Mouse (Mus musculus): ENCODE data around the gene Tagln3. TPM values are rescaled to one million over a fixed set of nuclear protein-coding genes. Genes with fewer than 3 reads are reported as not detected.

Gene Tagln3
- polyA plus RNA-seq, 1 experiment from 2014 or later, result 0.26 TPM

DNA sequence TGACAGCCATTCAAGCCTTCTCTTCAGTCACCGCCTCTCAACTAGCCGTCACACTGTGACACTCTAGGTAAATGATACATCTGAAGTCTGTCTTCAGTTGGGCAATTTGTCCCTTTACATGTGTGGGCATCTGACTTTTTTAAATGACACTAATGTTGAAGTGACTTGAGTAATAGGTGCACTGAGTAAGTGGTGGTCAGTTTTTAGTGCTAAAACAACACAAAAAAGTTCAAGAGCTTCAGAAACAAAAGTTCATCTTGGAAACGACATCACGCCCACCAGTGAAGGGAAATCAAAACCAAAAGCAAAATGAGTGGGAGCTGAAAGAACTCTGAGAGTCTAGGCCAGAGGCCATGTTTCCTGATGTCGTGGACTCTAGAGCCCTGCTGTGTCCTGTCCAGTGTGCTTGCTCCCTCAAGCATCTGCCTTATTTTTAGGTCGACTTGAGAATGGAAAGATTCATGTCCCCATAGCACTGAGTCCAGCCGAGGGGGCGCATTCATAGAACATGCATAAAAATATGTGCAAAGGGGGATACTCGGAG, 34.4 kb upstream of the Tagln3 start:
- Histone ChIP-seq H3K9ac (ENCODE audit: low read depth, low read length) (no peak overlapping the region), H3K4me1 (ENCODE audit: control insufficient read depth, low read depth, low read length) (no peaks in the 10 kb centered on the region), H3K27me3 (ENCODE audit: control insufficient read depth, insufficient read depth, low read depth, low read length) (no peaks in the 10 kb centered on the region), H3K36me3 (ENCODE audit: control insufficient read depth, insufficient read depth) (no peaks in the 10 kb centered on the region), H3K9me3 (replicated peaks; ENCODE audit: control insufficient read depth, low read length) (no peaks in the 10 kb centered on the region), H3K27ac (ENCODE audit: low read length) (no peak overlapping the region), H3K4me3 (ENCODE audit: low read depth, low read length) (no peak overlapping the region), H3K4me2 (ENCODE audit: low read depth, low read length) (no peak overlapping the region)
- WGBS (ENCODE audit: insufficient replicate concordance), result 62% methylated on average over 9 of the region's 9 CpGs
- ATAC-seq (ENCODE audit: low read depth), result no peak

DNA sequence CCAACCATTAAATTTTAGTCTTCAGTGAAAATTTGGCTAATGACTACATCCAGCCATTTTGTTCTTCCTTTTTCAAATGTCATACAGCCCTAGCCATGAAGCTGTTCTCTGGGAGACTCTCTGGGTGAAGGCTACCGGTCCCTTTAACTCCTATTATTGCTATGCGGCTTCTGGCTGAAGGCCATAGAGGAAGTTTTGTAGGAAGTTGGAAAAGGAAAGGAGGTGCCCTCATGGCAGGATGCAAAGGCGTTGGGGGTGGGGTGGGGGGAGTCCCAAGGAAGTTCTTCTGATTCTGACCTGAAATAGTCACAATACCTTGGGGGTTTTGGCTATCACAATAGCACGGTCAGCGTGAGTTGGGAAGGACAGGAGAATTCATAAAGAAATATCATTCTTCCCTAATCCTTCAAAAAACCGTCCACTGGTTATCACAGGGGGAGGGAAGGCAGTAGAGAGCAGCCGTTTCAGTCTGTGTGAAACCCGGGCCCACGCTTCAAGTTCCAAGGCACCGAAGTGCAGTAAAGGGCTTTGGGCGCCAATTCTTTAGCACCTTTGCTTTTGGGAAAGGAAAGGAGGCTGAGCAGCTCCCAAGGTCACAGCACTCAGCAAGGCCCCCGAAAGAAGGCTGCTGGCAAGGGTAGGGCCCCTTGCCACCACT, 33.1 kb upstream of the Tagln3 start:
- ATAC-seq (ENCODE audit: low read depth), result peak; percentile 51
- no peaks in the 10 kb centered on the region for H3K27me3 ChIP-seq (ENCODE audit: control insufficient read depth, insufficient read depth, low read depth, low read length)
- H3K4me3 ChIP-seq (ENCODE audit: low read depth, low read length), result no peak overlapping the region
- 0 out of 2 replicates have a peak overlapping the region, but pooled peaks have one; percentile 29 for H3K27ac ChIP-seq (ENCODE audit: low read length)
- H3K4me1 ChIP-seq (ENCODE audit: control insufficient read depth, low read depth, low read length), result no peaks in the 10 kb centered on the region
- no peaks in the 10 kb centered on the region for H3K36me3 ChIP-seq (ENCODE audit: control insufficient read depth, insufficient read depth)
- H3K9ac ChIP-seq (ENCODE audit: low read depth, low read length), result no peak overlapping the region
- H3K4me2 ChIP-seq (ENCODE audit: low read depth, low read length), result no peak overlapping the region
- no peaks in the 10 kb centered on the region for H3K9me3 ChIP-seq (replicated peaks; ENCODE audit: control insufficient read depth, low read length)
- whole genome bisulfite sequencing (ENCODE audit: insufficient replicate concordance), result 47% methylated on average over 12 of the region's 12 CpGs

DNA sequence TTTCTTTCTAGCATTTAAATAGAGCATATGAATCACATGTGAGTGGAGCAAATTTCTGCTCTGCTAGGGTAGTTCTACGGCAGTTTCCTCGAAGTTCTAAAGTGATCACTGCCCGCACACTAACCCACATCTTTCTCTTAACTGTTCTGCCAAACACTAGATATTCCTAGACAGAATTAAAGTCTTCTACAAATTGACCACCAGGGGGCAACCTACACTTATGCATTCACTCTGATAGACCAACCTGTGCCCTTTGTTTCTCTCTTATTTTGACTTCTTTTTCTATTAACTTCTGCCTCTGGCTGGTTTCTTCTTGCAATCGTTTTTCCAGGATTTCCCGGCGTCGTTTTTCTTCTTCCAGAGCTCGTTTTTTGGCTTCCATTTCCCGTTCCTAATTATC, 32.4 kb upstream of the Tagln3 start:
- Histone ChIP-seq H3K4me3 (ENCODE audit: low read depth, low read length) (no peak overlapping the region), H3K27me3 (ENCODE audit: control insufficient read depth, insufficient read depth, low read depth, low read length) (no peaks in the 10 kb centered on the region), H3K9me3 (replicated peaks; ENCODE audit: control insufficient read depth, low read length) (no peaks in the 10 kb centered on the region), H3K36me3 (ENCODE audit: control insufficient read depth, insufficient read depth) (no peaks in the 10 kb centered on the region), H3K9ac (ENCODE audit: low read depth, low read length) (no peak overlapping the region), H3K4me1 (ENCODE audit: control insufficient read depth, low read depth, low read length) (no peaks in the 10 kb centered on the region), H3K27ac (ENCODE audit: low read length) (no peak overlapping the region), H3K4me2 (ENCODE audit: low read depth, low read length) (no peak overlapping the region)
- WGBS (ENCODE audit: insufficient replicate concordance), result 14% methylated on average over 9 of the region's 9 CpGs
- no peak for ATAC-seq (ENCODE audit: low read depth)

DNA sequence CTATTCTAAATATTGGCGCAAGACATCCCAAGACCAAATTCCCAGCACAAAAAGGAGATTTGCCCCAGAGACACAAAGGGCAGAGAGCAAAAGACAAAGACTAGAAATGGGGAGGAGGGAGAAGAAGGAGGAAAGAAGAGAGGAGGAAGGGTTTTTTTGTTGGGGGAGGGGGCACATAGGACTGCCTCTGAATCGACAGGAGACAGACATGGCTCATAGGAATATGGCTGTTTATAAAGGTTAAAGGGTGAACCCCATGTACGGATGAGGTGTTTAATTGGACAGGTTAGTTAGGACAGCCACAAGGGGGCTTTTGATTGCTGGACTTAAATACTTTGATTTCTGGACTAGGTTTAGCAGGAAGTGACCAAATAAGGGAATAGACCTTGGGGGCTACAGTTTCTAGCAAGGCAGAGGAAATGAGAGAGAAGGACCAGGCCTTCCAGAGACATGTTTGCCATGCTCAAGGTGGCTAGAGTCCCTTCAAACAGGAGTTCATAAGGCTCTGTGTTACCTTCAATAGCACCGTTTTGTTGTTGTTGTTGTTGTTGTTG, 19.3 kb upstream of the Tagln3 start:
- H3K27ac ChIP-seq (ENCODE audit: low read length), result no peak overlapping the region
- H3K4me3 ChIP-seq (ENCODE audit: low read depth, low read length), result no peak overlapping the region
- H3K9ac ChIP-seq (ENCODE audit: low read depth, low read length), result no peak overlapping the region
- H3K9me3 ChIP-seq (replicated peaks; ENCODE audit: control insufficient read depth, low read length), result no peaks in the 10 kb centered on the region
- WGBS (ENCODE audit: insufficient replicate concordance), result 74% methylated on average over 4 of the region's 4 CpGs
- H3K4me1 ChIP-seq (ENCODE audit: control insufficient read depth, low read depth, low read length), result peaks cover 9% of the 10 kb centered on the region
- H3K36me3 ChIP-seq (ENCODE audit: control insufficient read depth, insufficient read depth), result no peaks in the 10 kb centered on the region
- ATAC-seq (ENCODE audit: low read depth), result no peak
- H3K27me3 ChIP-seq (ENCODE audit: control insufficient read depth, insufficient read depth, low read depth, low read length), result no peaks in the 10 kb centered on the region
- no peak overlapping the region for H3K4me2 ChIP-seq (ENCODE audit: low read depth, low read length)

DNA sequence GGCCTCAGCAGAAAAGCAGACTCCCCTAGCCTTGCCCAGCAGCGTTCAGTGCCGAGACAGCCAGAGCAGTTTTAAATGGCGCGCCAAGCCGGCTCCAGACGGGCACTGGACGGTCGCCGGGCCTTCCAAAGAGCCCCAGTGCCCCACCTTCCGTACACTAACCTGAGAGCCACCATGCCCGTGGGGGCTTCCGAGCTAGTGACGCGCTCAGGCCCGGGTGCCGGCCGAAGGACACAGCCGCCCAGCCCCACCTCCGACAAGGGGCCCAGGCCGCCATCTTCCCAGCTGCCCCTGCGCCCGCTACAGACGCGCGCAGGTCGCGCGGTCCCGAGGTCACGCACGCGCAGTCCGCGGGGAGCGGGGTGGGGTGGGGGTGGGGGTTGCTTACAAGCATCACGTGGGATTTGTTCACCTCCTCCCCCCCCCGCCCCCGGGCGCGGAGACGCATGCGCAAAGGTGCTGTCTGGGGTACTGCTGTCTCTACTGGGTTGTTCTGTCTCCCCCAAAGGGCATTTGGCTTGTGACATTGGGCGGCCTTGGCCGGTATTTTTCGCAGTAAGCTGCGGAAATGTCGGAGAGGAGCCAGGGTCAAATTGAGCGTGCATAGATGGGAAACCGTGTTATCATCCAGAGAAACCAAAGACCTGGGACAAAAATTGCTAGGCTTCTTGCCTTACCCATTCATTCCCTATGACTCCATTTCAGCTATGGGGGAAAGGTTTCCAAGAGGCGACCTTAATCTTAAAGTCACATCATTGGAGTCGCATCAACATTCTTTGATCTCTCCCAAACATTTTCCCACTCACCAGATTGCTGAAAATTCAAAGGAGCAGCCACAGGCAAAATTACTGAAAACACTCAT, 18.4 kb upstream of the Tagln3 start, which contains the start of gene Abhd10:
Gene Abhd10, minus strand, starts transcription at position 341 of the 862 bp plus-strand sequence.
- Histone ChIP-seq H3K27ac (ENCODE audit: low read length) (peak within 1 kb of the TSS; percentile 81), H3K36me3 (ENCODE audit: control insufficient read depth, insufficient read depth) (no peaks in the 10 kb centered on the region), H3K4me3 (ENCODE audit: low read depth, low read length) (peak within 1 kb of the TSS; percentile 78), H3K9ac (ENCODE audit: low read depth, low read length) (peak within 1 kb of the TSS; percentile 92), H3K27me3 (ENCODE audit: control insufficient read depth, insufficient read depth, low read depth, low read length) (no peaks in the 10 kb centered on the region), H3K4me1 (ENCODE audit: control insufficient read depth, low read depth, low read length) (peaks cover 9% of the 10 kb centered on the region), H3K9me3 (replicated peaks; ENCODE audit: control insufficient read depth, low read length) (no peaks in the 10 kb centered on the region), H3K4me2 (ENCODE audit: low read depth, low read length) (peak within 1 kb of the TSS; percentile 74)
- WGBS (ENCODE audit: insufficient replicate concordance), result 1% methylated on average over 42 of the region's 51 CpGs
- ATAC-seq (ENCODE audit: low read depth), result peak; percentile 100

DNA sequence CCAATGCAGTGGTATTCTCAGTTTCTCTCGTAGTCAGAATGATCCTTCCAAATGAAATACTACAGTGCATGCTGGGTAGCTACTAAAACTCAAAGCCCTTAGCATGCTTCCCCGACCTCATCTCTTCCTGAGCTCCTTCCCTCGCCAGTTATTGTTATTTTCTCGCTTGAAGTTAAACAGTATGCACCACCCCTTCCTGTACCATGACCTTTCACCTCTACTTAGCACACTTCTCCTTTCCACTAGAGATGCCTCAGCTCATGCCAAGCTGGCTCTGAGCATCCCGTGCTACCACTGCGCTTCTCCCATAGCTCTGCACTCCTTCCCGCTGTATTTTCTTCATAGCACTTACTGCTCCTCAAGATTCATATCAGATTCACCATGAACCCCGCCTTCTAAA, 13.5 kb upstream of the Tagln3 start:
- 73% methylated on average over 8 of the region's 8 CpGs for WGBS (ENCODE audit: insufficient replicate concordance)
- Histone ChIP-seq H3K27me3 (ENCODE audit: control insufficient read depth, insufficient read depth, low read depth, low read length) (no peaks in the 10 kb centered on the region), H3K9me3 (replicated peaks; ENCODE audit: control insufficient read depth, low read length) (no peaks in the 10 kb centered on the region), H3K36me3 (ENCODE audit: control insufficient read depth, insufficient read depth) (peaks cover 11% of the 10 kb centered on the region), H3K4me1 (ENCODE audit: control insufficient read depth, low read depth, low read length) (peaks cover 2% of the 10 kb centered on the region; the same call in 1 of the 2 replicates), H3K9ac (ENCODE audit: low read depth, low read length) (no peak overlapping the region), H3K4me2 (ENCODE audit: low read depth, low read length) (no peak overlapping the region), H3K27ac (ENCODE audit: low read length) (no peak overlapping the region), H3K4me3 (ENCODE audit: low read depth, low read length) (no peak overlapping the region)
- ATAC-seq (ENCODE audit: low read depth), result no peak

DNA sequence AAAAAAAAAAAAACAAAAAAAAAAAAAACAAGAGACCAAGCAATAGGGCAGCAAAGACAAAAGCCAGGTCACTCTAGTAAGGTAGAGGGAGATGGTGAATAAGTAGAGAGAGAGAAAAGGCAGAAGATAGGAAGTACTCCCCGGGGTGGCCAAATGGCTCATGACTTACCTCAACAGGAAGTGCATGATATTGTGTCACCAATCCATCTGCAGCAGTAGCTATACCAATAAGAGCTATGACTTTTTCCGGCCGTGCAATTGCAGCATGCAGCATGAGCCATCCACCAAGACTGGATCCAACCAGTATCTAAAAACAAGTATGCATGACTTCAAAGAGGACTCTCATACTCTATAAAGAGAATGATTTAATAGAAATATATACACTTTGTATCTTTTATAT, 12.3 kb upstream of the Tagln3 start:
- Histone ChIP-seq H3K9ac (ENCODE audit: low read depth, low read length) (no peak overlapping the region), H3K4me3 (ENCODE audit: low read depth, low read length) (no peak overlapping the region), H3K36me3 (ENCODE audit: control insufficient read depth, insufficient read depth) (peaks cover 14% of the 10 kb centered on the region), H3K9me3 (replicated peaks; ENCODE audit: control insufficient read depth, low read length) (no peaks in the 10 kb centered on the region), H3K4me2 (ENCODE audit: low read depth, low read length) (no peak overlapping the region), H3K4me1 (ENCODE audit: control insufficient read depth, low read depth, low read length) (0 out of 2 replicates have a peak, but pooled peaks cover 2% of the 10 kb centered on the region), H3K27me3 (ENCODE audit: control insufficient read depth, insufficient read depth, low read depth, low read length) (no peaks in the 10 kb centered on the region), H3K27ac (ENCODE audit: low read length) (no peak overlapping the region)
- WGBS (ENCODE audit: insufficient replicate concordance), result 62% methylated on average over 3 of the region's 3 CpGs
- ATAC-seq (ENCODE audit: low read depth), result no peak

DNA sequence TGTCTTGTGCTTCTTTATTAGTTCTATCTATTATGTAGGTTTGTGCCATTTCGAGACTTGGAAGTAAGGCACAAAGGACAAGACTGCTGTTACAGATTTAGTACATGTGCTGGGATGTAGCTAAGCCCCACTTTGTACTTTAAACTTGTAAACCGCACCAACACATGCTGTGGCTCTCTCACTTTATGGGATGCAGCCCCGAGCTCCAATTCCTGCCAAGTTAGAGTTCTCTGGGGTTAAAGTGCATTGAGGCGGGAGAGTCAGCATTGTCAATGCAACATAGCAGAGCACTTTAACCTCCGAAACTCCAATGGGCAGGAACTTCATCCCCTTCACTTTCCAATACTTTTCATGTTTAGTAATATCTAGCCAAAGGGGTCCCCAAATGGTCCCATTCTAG, 4.8 kb upstream of the Tagln3 start:
- H3K9me3 ChIP-seq (replicated peaks; ENCODE audit: control insufficient read depth, low read length), result no peaks in the 10 kb centered on the region
- ATAC-seq (ENCODE audit: low read depth), result peak; percentile 51; the same call in 1 of the 2 replicates
- no peak overlapping the region for H3K4me3 ChIP-seq (ENCODE audit: low read depth, low read length)
- peaks cover 13% of the 10 kb centered on the region for H3K36me3 ChIP-seq (ENCODE audit: control insufficient read depth, insufficient read depth)
- peaks cover 8% of the 10 kb centered on the region for H3K27me3 ChIP-seq (ENCODE audit: control insufficient read depth, insufficient read depth, low read depth, low read length)
- no peak overlapping the region for H3K27ac ChIP-seq (ENCODE audit: low read length)
- H3K9ac ChIP-seq (ENCODE audit: low read depth, low read length), result no peak overlapping the region
- 70% methylated on average over 5 of the region's 5 CpGs for WGBS (ENCODE audit: insufficient replicate concordance)
- no peak overlapping the region for H3K4me2 ChIP-seq (ENCODE audit: low read depth, low read length)
- H3K4me1 ChIP-seq (ENCODE audit: control insufficient read depth, low read depth, low read length), result no peaks in the 10 kb centered on the region; the same call in 1 of the 2 replicates
